9 mouse cellular contexts compared by ENCODE assay signal in genomic region chr5:129182554-129182953, GRCm38 (mm10).
"Had no signal": no experiment of that assay in that cellular context is flagged by ENCODE, and none has a peak within 500 bp of the region (broad histone marks: within the 10 kb centered on the region; RNA-seq: fewer than 3 reads in every experiment).

No protein-coding gene starts in this region.

- DNase-seq: kidney, adult 2 months; kidney, postnatal 14 days; layer of hippocampus, postnatal 36 days; left cerebral cortex, postnatal 4 days; lung, adult 2 months; lung, postnatal 36 days; spleen, adult 18-20 months; thymus, adult 2 months; thymus, postnatal 36 days had no signal
